Mouse (Mus musculus) cortical plate, adult 2 months (tissue): Measurements from ENCODE around the gene Aff1.

Source experiments
- CTCF ChIP-seq: fragments of 200-500 bp; IDR thresholded peaks from 2 replicates; pipeline ENCODE4 v1.5.1; 2011; ENCODE audit warnings: mild to moderate bottlenecking, control low read depth, low read length; ENCODE audit not compliant: insufficient read depth; ENCODE audit errors: extremely low read depth
- POLR2A ChIP-seq: fragments of 200-500 bp; IDR thresholded peaks from 2 replicates; pipeline ENCODE4 v1.6.1; 2011; ENCODE audit warnings: mild to moderate bottlenecking, low read length, control low read depth; ENCODE audit not compliant: insufficient read depth; ENCODE audit errors: extremely low read depth

DNA sequence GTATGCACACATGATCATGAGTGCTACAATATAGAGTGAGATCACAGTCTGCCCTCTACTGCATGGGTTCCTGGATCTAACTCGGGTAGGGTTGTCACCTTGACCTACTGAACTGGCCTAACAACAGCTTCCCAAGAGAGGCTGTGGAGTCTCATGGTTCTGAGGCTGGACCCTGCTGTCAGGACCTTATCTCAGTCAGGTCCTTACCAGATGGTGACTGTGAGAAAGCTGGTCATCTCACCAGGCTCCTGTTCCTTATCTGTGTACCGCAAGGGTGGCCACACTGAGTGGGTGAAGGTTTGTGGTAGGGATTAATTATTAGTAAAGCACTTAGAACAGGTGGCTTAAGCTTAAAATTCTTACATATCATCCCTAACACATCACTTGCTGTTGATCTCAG lies 49.8 kb downstream of the Aff1 start:
- no peak for TF ChIP-seq CTCF
- TF ChIP-seq POLR2A, result no peak
